Mouse (Mus musculus): ENCODE results near the gene Dnajc25.

- TF ChIP-seq CTCF (IDR thresholded peaks at IDR 0.05) (peak; percentile 67), EP300 (IDR thresholded peaks at IDR 0.05) (no peak)
Observed at GRCm38 (mm10) chr4:59000614-59001013, 5.8 kb downstream of the Dnajc25 start.

All from lung, postnatal 0 days (tissue).